ENCODE assay signal across 8 mouse cellular contexts in the genomic region with DNA sequence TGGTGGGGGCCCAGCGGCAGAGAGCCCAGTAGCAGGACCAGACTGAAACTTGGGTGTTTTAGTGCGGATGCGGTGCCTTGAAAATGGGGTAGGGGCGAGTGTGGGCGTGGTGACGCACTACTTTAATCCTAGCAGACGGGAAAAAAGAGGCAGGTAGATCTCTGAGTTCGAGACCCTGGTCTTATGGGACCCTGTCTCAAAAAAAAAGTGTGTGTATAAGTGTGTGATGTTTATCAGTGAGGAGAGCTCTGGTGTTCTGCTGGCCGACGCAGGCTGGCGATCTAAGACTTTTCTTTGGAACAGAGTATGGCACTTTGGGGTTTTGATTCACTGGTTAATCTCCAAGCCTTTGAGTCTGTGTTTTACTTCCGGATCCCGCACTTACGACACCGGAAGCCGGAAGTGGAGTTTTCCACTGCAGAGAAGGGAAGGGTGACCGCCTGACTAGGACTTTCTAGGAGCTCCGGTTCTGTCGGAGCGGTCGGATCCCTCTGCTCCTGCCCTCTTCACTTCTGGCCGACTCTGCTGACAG. TPM values are rescaled to one million over a fixed set of nuclear protein-coding genes. Genes with fewer than 3 reads are reported as not detected.
DNase-seq lines count a peak whose midpoint lies in the region; ATAC-seq and TF ChIP-seq lines count a peak whose summit lies in the region.

No protein-coding gene starts in this region.

- peak; percentile 73 for DNase-seq in T-cell, adult 2 months (ENCODE audit: low spot score)
- DNase-seq in cerebellum, postnatal 25 days: peak; percentile 74 to 79
- peak; percentile 79 for DNase-seq in gastrocnemius, adult 2 months
- peak; percentile 81 for DNase-seq in hindbrain, postnatal 0 days (ENCODE audit: low spot score)
- peak; percentile 64 to 72 for DNase-seq in left cerebral cortex, adult 18-20 months (ENCODE audit: low spot score in 2 of 2)
- DNase-seq in lung, postnatal 4 days: peak; percentile 80
- peak; percentile 72 for DNase-seq in retina, postnatal 7 days (ENCODE audit: low read depth, low spot score)
- DNase-seq in urinary bladder, postnatal 14 days (ENCODE audit: low spot score): peak; percentile 71

- peak overlapping the region; percentile 54 for H3K9ac ChIP-seq in hindbrain, postnatal 0 days (replicated peaks; ENCODE audit: low read length)

- H3K9me3 ChIP-seq in hindbrain, postnatal 0 days (ENCODE audit: low read length): no peaks in the 10 kb centered on the region

- WGBS in hindbrain, postnatal 0 days: 33% methylated on average over 22 of the region's 22 CpGs

- no peaks in the 10 kb centered on the region for H3K27me3 ChIP-seq in hindbrain, postnatal 0 days (ENCODE audit: insufficient read depth, low read length)

- H3K4me1 ChIP-seq in hindbrain, postnatal 0 days (ENCODE audit: insufficient read depth, low read length): no peaks in the 10 kb centered on the region

- intact Hi-C loops in gastrocnemius, adult 2 months (cut with DNase I): loop anchor here (5.0 kb wide), 1 partner anchor 182 kb away; a partner anchor contains a TSS

- H3K36me3 ChIP-seq in hindbrain, postnatal 0 days (ENCODE audit: insufficient read depth, low read length): no peaks in the 10 kb centered on the region

- peak; percentile 67 for ATAC-seq in hindbrain, postnatal 0 days

- H3K4me2 ChIP-seq in hindbrain, postnatal 0 days (ENCODE audit: low read depth, low read length): peak overlapping the region; percentile 62

- H3K27ac ChIP-seq in gastrocnemius, adult 2 months: peak overlapping the region; percentile 95
- peak overlapping the region; percentile 76 for H3K27ac ChIP-seq in hindbrain, postnatal 0 days

- peak overlapping the region; percentile 76 for H3K4me3 ChIP-seq in gastrocnemius, adult 2 months
- peak overlapping the region; percentile 53 for H3K4me3 ChIP-seq in hindbrain, postnatal 0 days (ENCODE audit: low read length)

- no peak for TF ChIP-seq CTCF in gastrocnemius, adult 2 months (IDR thresholded peaks at IDR 0.05)
- TF ChIP-seq CTCF in hindbrain, postnatal 0 days (IDR thresholded peaks at IDR 0.05; ENCODE audit: low read depth): no peak

RNA-seq across cellular contexts. Expression of a gene that starts 0.4 kb away (rescaled TPM):
- total RNA-seq in gastrocnemius, adult 2 months (2021): 1 to 10 TPM; 4.2 to 4.7 TPM
- total RNA-seq in hindbrain, postnatal 0 days (2014; rRNA removed): 49.5 and 50.3 TPM in 2 replicates
- polyA plus RNA-seq in hindbrain, postnatal 0 days (2015; fragmentation: Nextera tagmentation; extraction: Ambion mirVana): 39.1 and 42.6 TPM in 2 replicates
- total RNA-seq in left cerebral cortex, adult 18-20 months (2021): 10 to 100 TPM; 28.3 to 37.7 TPM

RNA-seq across cellular contexts. Expression of a gene that starts 36.3 kb away (rescaled TPM):
- total RNA-seq in gastrocnemius, adult 2 months (2021): 10 to 100 TPM; 21.2 to 26.8 TPM
- total RNA-seq in hindbrain, postnatal 0 days (2014; rRNA removed): 23.8 and 25.4 TPM in 2 replicates
- 12.1 and 13.8 TPM in 2 replicates for polyA plus RNA-seq in hindbrain, postnatal 0 days (2015; fragmentation: Nextera tagmentation; extraction: Ambion mirVana)
- total RNA-seq in left cerebral cortex, adult 18-20 months (2021): 10 to 100 TPM; 41.3 to 45.7 TPM

RNA-seq across cellular contexts. Expression of a gene that starts 36.3 kb away (rescaled TPM):
- 10 to 100 TPM; 13.2 to 13.6 TPM for total RNA-seq in gastrocnemius, adult 2 months (2021)
- total RNA-seq in hindbrain, postnatal 0 days (2014; rRNA removed): 30.4 and 39.9 TPM in 2 replicates
- polyA plus RNA-seq in hindbrain, postnatal 0 days (2015; fragmentation: Nextera tagmentation; extraction: Ambion mirVana): 31.1 and 34.0 TPM in 2 replicates
- 10 to 100 TPM; 18.2 to 19.7 TPM for total RNA-seq in left cerebral cortex, adult 18-20 months (2021)

RNA-seq across cellular contexts. Expression of a gene that starts 51.8 kb away (rescaled TPM):
- total RNA-seq in gastrocnemius, adult 2 months (2021): not detected
- total RNA-seq in hindbrain, postnatal 0 days (2014; rRNA removed): not detected in 2 replicates
- polyA plus RNA-seq in hindbrain, postnatal 0 days (2015; fragmentation: Nextera tagmentation; extraction: Ambion mirVana): 0.33 TPM in 1 of 2 replicates, not detected in the other
- not detected for total RNA-seq in left cerebral cortex, adult 18-20 months (2021)

RNA-seq across cellular contexts. Expression of a gene that starts 56.2 kb away (rescaled TPM):
- 1 to 10 TPM; 2.5 TPM for total RNA-seq in gastrocnemius, adult 2 months (2021)
- 4.5 and 5.9 TPM in 2 replicates for total RNA-seq in hindbrain, postnatal 0 days (2014; rRNA removed)
- polyA plus RNA-seq in hindbrain, postnatal 0 days (2015; fragmentation: Nextera tagmentation; extraction: Ambion mirVana): 5.6 and 6.3 TPM in 2 replicates
- total RNA-seq in left cerebral cortex, adult 18-20 months (2021): 1 to 10 TPM; 2.7 to 3.4 TPM

Comparison
In these comparisons a context has a peak if more than half of its experiments do, and no peak if none do; other contexts are left out.
1. Peak in every context shown above with its lines: DNase-seq, ATAC-seq, H3K4me3 ChIP-seq and H3K27ac ChIP-seq.